Mouse (Mus musculus): Measurements from ENCODE around the gene Srd5a3.

- TF ChIP-seq CTCF (IDR thresholded peaks at IDR 0.05; ENCODE audit: low read depth) (no peak), EP300 (IDR thresholded peaks at IDR 0.05; ENCODE audit: low read depth) (no peak)
Observed at GRCm38 (mm10) chr5:76171039-76171438, 31.0 kb downstream of the Srd5a3 start.

Data from heart, postnatal 0 days (tissue).